Mouse (Mus musculus) ES-E14 (cell line): ENCODE data around the gene Cpt1c.

Source experiments
- CHD2 ChIP-seq: IDR thresholded peaks from 2 replicates; pipeline ENCODE4 v1.6.1; 2014; ENCODE audit warnings: mild to moderate bottlenecking, low read depth, low read length, inconsistent platforms
- HCFC1 ChIP-seq: IDR thresholded peaks from 2 replicates; pipeline ENCODE4 v1.6.1; 2012; ENCODE audit warnings: low read length, inconsistent platforms, borderline replicate concordance; ENCODE audit not compliant: insufficient read depth
- MAFK ChIP-seq: IDR thresholded peaks from 2 replicates; pipeline ENCODE4 v1.6.1; 2014; ENCODE audit warnings: mild to moderate bottlenecking, low read depth, low read length, inconsistent platforms; ENCODE audit not compliant: insufficient read depth
- ZC3H11A ChIP-seq: IDR thresholded peaks from 2 replicates; pipeline ENCODE4 v1.6.1; 2012; ENCODE audit warnings: low read depth, mild to moderate bottlenecking, inconsistent platforms, low read length, borderline replicate concordance
- ZNF384 ChIP-seq: IDR thresholded peaks from 2 replicates; pipeline ENCODE4 v1.6.1; 2012; ENCODE audit warnings: low read depth, low read length, inconsistent platforms

GRCm38 (mm10) chr7:45017242-45018061 is 42.8 kb upstream of the Cpt1c start, which contains the start of gene Rras:
- TF ChIP-seq CHD2 (no peak), MAFK (no peak), ZC3H11A (no peak), ZNF384 (no peak), HCFC1 (no peak)
